Mouse (Mus musculus) olfactory bulb, adult 2 months (tissue): Measurements from ENCODE around the gene Gm17428.

Experiments used
- CTCF ChIP-seq: fragments of 200-500 bp; IDR thresholded peaks from 2 replicates; pipeline ENCODE4 v1.5.1; 2012; ENCODE audit warnings: low read depth, mild to moderate bottlenecking, low read length, moderate library complexity; ENCODE audit not compliant: insufficient read depth
- POLR2A ChIP-seq: fragments of 200-500 bp; IDR thresholded peaks from 2 replicates; pipeline ENCODE4 v1.6.1; 2012; ENCODE audit warnings: mild to moderate bottlenecking, low read depth, low read length, moderate library complexity; ENCODE audit not compliant: insufficient read depth

DNA sequence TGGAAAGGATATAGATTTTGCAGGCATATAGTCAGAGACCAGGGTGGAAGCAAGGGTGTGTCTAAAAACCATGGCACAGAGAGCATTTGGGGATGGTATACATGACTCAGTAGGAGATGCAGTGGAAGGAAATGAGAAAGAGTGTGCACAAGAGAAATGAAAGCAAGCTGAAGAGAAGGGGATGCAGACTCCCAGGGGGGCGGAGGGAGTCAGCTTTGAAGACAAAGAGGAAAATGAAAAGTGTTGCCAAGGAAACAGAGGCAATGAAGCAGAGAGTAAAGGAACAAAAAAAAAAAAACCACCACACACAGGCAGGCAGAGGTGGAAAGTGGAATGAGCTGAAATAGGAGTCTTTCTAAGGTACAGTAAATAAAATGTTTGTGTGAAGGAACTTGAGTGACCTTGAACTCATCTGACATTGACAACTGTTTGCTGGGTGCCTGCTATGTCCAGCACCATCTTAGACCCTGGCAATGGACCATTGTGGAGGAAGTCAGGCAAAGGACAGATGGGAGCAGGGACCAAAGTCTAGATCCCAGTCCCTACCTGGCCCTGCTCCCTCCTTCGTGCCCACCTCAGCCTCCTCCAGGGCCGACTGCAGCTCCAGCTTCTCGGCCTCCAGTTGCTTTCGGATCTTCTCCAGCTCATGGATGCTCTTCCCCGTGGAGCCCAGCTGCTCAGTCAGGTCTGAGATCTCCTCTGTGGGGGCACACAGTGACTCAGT is 2.5 kb upstream of the Gm17428 start:
- no peak for TF ChIP-seq CTCF
- TF ChIP-seq POLR2A: no peak
